Mouse (Mus musculus) limb, embryonic 15.5 days (tissue): ENCODE measurements around the gene Xndc1. TPM values are rescaled to one million over a fixed set of nuclear protein-coding genes. Genes with fewer than 3 reads are reported as not detected.
"Not testable (repeated sequence)": the region's sequence is repeated elsewhere in the genome, so short reads cannot be mapped to it uniquely, and the experiment has no call there.

ENCODE experiments used
- ATAC-seq: fragments of 200-750 bp; cut with Nextera tagmentation; 2 replicates; pipeline ENCODE4 v1.8.0; 2017; ENCODE audit warnings: low read depth, moderate TSS enrichment; ENCODE audit not compliant: insufficient number of reproducible peaks, low FRiP score, low TSS enrichment
- H3K27ac ChIP-seq: fragments of 300-500 bp; sonication (generic); 2 replicates; pipeline ENCODE4 v1.5.1; 2015; ENCODE audit warnings: moderate library complexity, mild to moderate bottlenecking, inconsistent platforms
- H3K27me3 ChIP-seq: fragments of 300-500 bp; sonication (generic); 2 replicates; pipeline ENCODE4 v1.6.1; 2015; ENCODE audit warnings: inconsistent platforms
- H3K36me3 ChIP-seq: fragments of 300-500 bp; sonication (generic); 2 replicates; pipeline ENCODE4 v1.6.1; 2015; ENCODE audit warnings: inconsistent platforms
- H3K4me1 ChIP-seq: fragments of 300-500 bp; sonication (generic); 2 replicates; pipeline ENCODE4 v1.6.1; 2015; ENCODE audit warnings: inconsistent platforms
- H3K4me2 ChIP-seq: fragments of 300-500 bp; sonication (generic); 2 replicates; pipeline ENCODE4 v1.6.1; 2015; ENCODE audit warnings: mild to moderate bottlenecking, inconsistent platforms
- H3K4me3 ChIP-seq: fragments of 300-500 bp; sonication (generic); 2 replicates; pipeline ENCODE4 v1.5.1; 2015; ENCODE audit warnings: mild to moderate bottlenecking, inconsistent platforms
- H3K9ac ChIP-seq: fragments of 300-500 bp; sonication (generic); 2 replicates; pipeline ENCODE4 v1.6.1; 2015; ENCODE audit warnings: inconsistent platforms
- H3K9me3 ChIP-seq: fragments of 300-500 bp; sonication (generic); 2 replicates; pipeline ENCODE4 v1.6.1; 2016; ENCODE audit warnings: inconsistent platforms
- WGBS: fragments of 180-500 bp; shearing (Covaris S2); methylation state at CpG from one replicate; pipeline ENCODE4 v1.1.7; 2015; 5-methylcytosine and 5-hydroxymethylcytosine counted together
- polyA plus RNA-seq: library from polyadenylated mRNA; unstranded; fragments of >200 nt; fragmentation: Nextera tagmentation; extraction: Ambion mirVana; gene quantifications from 2 replicates; pipeline ENCODE4 v1.2.1, GENCODE M21; 2015

Xndc1 gene
- polyA plus RNA-seq: 30.6 and 32.3 TPM in 2 replicates

DNA sequence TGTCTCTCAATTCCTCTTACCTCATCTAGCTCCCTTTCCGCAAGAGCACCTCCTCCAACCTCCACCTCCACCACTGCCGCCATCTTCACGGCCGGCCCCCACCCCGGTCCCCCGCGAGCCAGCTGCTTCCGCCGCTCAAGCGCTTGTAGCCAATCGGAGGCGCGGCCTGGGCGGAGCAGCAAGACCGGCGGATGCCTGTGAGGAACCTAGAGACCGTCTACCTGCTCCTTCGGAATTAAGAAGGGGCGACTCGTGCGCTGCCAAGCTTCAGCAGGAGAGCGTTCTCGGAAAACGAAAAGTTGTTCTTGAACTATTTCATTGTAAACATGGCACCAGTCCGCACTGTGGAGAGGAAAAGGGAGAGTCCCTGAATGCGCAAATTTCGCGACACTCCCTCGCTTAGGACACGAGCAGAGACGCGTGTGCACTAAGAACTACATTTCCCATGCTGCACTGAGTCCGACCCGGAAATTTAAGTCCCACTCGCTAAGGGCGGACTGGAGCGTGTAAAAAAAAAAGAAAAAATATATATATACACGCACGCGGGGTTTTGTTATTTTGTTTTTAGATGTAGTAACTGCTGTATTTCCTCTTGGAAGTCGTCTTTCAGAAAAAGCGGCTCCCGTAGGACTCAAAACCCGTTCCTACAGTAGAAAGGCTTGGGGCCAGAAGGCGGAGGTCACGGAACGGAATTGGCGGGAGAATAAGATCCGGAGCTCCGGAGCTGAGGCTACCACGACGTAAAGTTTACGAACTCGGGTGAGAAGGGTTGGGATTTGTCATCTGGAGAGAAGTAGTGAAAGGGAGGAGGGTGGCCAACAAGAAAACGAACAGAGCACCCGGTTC, at the start of gene Xndc1, which contains the start of the genes Rnf121 and Xntrpc:
TSS of gene Xndc1 (plus strand) at position 466 of the 846 bp plus-strand sequence.
TSS of gene Rnf121 (minus strand) at position 424 of the 846 bp plus-strand sequence.
TSS of gene Xntrpc (plus strand) at position 668 of the 846 bp plus-strand sequence.
- ATAC-seq: peak; percentile 98
- 0 out of 2 replicates have a peak, but pooled peaks cover 9% of the 10 kb centered on the region for H3K36me3 ChIP-seq
- peak within 1 kb of the TSS; percentile 56 for H3K4me2 ChIP-seq
- WGBS: under 1% methylated on average over 56 of the region's 56 CpGs
- peak within 1 kb of the TSS; percentile 72 for H3K9ac ChIP-seq
- H3K4me1 ChIP-seq: peaks cover 17% of the 10 kb centered on the region
- H3K27ac ChIP-seq: peak within 1 kb of the TSS; percentile 90
- peak within 1 kb of the TSS; percentile 69 for H3K4me3 ChIP-seq
- no peaks in the 10 kb centered on the region for H3K27me3 ChIP-seq
- no peaks in the 10 kb centered on the region for H3K9me3 ChIP-seq

GRCm38 (mm10) chr7:102016936-102017335, 48.4 kb upstream of the Xndc1 start:
- no peak for ATAC-seq
- H3K4me2 ChIP-seq: no peak overlapping the region
- WGBS: 80% methylated on average over 4 of the region's 4 CpGs
- 0 out of 2 replicates have a peak overlapping the region, but pooled peaks have one; percentile 11 for H3K27ac ChIP-seq
- H3K4me1 ChIP-seq: no peaks in the 10 kb centered on the region
- no peaks in the 10 kb centered on the region for H3K27me3 ChIP-seq
- H3K9ac ChIP-seq: no peak overlapping the region
- H3K4me3 ChIP-seq: no peak overlapping the region
- H3K36me3 ChIP-seq: peaks cover 94% of the 10 kb centered on the region
- H3K9me3 ChIP-seq: no peaks in the 10 kb centered on the region

DNA sequence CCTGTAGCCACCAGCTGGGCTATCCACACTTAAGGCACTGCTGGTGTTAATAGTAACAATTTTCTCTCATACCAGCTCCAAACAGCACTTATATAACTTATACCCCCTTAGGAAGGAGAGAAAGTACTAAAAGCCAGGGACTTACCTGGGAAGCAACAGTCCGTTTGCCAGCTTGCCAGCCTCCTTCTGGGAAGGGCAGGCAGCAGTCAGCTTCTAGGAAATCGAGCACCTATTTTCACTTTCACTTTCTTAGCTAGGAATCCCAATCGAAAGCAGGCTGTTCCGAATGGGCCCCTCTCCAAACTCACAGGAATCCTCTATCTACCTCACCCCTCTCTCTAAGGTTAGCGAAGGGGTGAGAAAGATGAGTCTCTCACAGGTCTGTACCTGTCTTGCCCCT, 47.9 kb upstream of the Xndc1 start:
- ATAC-seq: no peak
- 76% methylated on average over 5 of the region's 5 CpGs for WGBS
- H3K4me3 ChIP-seq: no peak overlapping the region

GRCm38 (mm10) chr7:102018034-102018433, 47.3 kb upstream of the Xndc1 start:
- no peak for ATAC-seq
- Histone ChIP-seq H3K4me1 (no peaks in the 10 kb centered on the region), H3K9me3 (no peaks in the 10 kb centered on the region), H3K4me3 (no peak overlapping the region), H3K9ac (no peak overlapping the region), H3K27me3 (no peaks in the 10 kb centered on the region), H3K36me3 (peaks cover 94% of the 10 kb centered on the region), H3K4me2 (no peak overlapping the region), H3K27ac (0 out of 2 replicates have a peak overlapping the region, but pooled peaks have one; percentile 6)
- 82% methylated on average over 7 of the region's 7 CpGs for WGBS

More for the DNA sequence above, 47.9 kb upstream of the Xndc1 start:
- Histone ChIP-seq H3K9ac (no peak overlapping the region), H3K9me3 (no peaks in the 10 kb centered on the region), H3K4me2 (no peak overlapping the region), H3K4me1 (no peaks in the 10 kb centered on the region), H3K36me3 (peaks cover 94% of the 10 kb centered on the region), H3K27ac (0 out of 2 replicates have a peak overlapping the region, but pooled peaks have one; percentile 11), H3K27me3 (no peaks in the 10 kb centered on the region)

GRCm38 (mm10) chr7:102018590-102018989, 46.7 kb upstream of the Xndc1 start, which contains the start of gene Il18bp:
Gene Il18bp (minus strand): TSS chr7:102018690.
- WGBS: 89% methylated on average over 3 of the region's 3 CpGs
- Histone ChIP-seq H3K9me3 (no peaks in the 10 kb centered on the region), H3K4me3 (no peak within 1 kb of the TSS), H3K9ac (no peak within 1 kb of the TSS), H3K36me3 (peaks cover 94% of the 10 kb centered on the region), H3K27ac (0 out of 2 replicates have a peak within 1 kb of the TSS, but pooled peaks have one; percentile 11), H3K4me1 (no peaks in the 10 kb centered on the region), H3K27me3 (no peaks in the 10 kb centered on the region), H3K4me2 (no peak within 1 kb of the TSS)
- no peak for ATAC-seq

- Histone ChIP-seq H3K27ac (no peak overlapping the region), H3K4me3 (no peak overlapping the region), H3K4me1 (no peaks in the 10 kb centered on the region), H3K36me3 (peaks cover 91% of the 10 kb centered on the region), H3K27me3 (no peaks in the 10 kb centered on the region), H3K9me3 (no peaks in the 10 kb centered on the region), H3K9ac (no peak overlapping the region), H3K4me2 (no peak overlapping the region)
- 73% methylated on average over 3 of the region's 3 CpGs for WGBS
- ATAC-seq: no peak
Measured at GRCm38 (mm10) chr7:102019362-102019761, 45.9 kb upstream of the Xndc1 start.

DNA sequence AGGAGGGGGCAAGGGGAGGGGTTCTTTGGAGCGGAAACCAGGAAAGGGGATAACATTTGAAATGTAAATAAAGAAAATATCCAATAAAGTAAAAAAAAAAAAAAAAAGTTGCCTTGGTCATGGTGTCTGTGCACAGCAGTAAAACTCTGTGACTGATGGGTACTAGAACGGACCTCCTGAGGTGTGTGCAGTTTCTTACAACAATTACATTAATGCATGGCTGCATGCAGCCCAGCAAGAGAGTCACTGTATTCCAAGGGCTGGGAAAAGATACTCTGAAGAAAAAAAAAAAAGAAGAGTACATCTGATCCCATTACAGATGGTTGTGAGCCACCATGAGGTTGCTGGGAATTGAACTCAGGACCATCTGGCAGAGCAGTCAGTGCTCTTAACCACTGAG, 44.4 kb upstream of the Xndc1 start:
- peaks cover 83% of the 10 kb centered on the region for H3K36me3 ChIP-seq
- 87% methylated on average over 2 of the region's 2 CpGs for WGBS

GRCm38 (mm10) chr7:102023821-102024220, 41.5 kb upstream of the Xndc1 start:
- H3K36me3 ChIP-seq: peaks cover 72% of the 10 kb centered on the region
- no peak overlapping the region for H3K27ac ChIP-seq
- WGBS: 94% methylated on average over 9 of the region's 9 CpGs
- H3K4me1 ChIP-seq: no peaks in the 10 kb centered on the region
- no peak overlapping the region for H3K9ac ChIP-seq
- no peaks in the 10 kb centered on the region for H3K9me3 ChIP-seq
- H3K27me3 ChIP-seq: no peaks in the 10 kb centered on the region
- H3K4me3 ChIP-seq: no peak overlapping the region
- H3K4me2 ChIP-seq: no peak overlapping the region
- no peak for ATAC-seq

More for the DNA sequence above, 44.4 kb upstream of the Xndc1 start:
- not testable (repeated sequence) for H3K27ac ChIP-seq, H3K4me2 ChIP-seq, H3K4me1 ChIP-seq, H3K9me3 ChIP-seq, H3K9ac ChIP-seq, ATAC-seq, H3K4me3 ChIP-seq, H3K27me3 ChIP-seq

DNA sequence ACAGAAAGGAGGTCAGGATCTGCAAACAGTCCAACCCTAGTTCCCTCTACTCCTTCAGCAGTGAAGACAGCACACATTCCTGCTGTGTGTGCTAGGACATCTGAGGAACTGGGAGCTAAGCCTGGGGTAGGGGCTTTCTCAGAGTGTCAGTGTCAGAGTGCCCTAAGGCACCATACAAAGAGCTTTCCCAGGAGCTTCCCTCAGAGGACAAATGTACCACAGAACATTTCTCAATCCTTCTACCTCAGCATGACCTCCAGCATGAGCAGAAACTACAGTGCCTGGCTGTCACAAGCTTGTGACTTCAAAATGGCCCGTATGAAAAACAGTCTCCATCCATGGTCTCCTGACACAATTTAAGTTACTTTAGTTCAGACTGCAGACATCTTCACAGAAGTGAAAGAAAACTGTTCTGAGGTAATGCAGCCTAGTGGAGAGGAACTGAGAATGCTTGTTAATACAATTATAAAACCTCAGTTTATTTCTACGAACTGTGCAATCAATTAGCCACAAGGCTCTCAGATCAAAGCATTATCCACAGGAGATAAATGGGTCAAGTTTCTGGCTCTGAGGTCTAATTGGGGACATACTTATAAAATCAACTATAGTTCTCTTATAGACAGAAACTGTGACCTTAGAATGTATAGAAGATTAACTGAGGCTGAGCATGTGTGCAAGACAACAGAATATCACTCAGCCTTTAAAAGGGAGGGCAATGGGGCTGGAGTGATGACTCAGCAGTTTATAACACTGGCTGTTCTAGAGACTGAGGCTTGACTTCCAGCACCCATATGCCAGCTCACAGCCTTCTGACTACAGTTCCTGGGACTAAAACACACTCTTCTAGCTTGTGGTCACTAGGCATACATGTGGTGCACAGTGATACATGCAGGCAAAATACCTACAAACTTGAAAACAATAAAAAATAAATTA, 39.9 kb upstream of the Xndc1 start:
- Histone ChIP-seq H3K27me3 (no peaks in the 10 kb centered on the region), H3K4me3 (no peak overlapping the region), H3K4me1 (no peaks in the 10 kb centered on the region), H3K9ac (no peak overlapping the region), H3K9me3 (no peaks in the 10 kb centered on the region), H3K36me3 (peaks cover 68% of the 10 kb centered on the region), H3K27ac (no peak overlapping the region), H3K4me2 (no peak overlapping the region)
- no peak for ATAC-seq
- 63% methylated on average over 2 of the region's 2 CpGs for WGBS

DNA sequence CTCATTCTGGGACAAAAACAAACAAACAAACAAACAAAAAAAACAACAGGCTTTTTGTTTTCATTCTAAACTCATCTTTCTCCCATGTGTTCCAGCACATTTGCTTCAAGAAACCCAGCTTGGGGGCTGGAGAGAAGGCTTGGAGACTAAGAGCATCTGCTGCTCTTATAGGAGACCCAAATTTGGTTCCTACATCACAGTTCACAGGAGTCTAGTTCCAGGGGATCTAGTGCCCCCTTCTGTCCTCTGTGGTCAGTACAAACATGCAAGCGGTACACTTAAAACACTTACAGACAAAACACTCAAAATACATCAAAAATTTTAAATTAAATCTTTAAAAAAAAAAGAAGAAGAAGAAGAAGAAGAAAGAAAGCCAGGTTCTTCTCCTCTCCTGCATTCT, 30.4 kb upstream of the Xndc1 start:
- ATAC-seq: no peak
- H3K27ac ChIP-seq: no peak overlapping the region
- no peak overlapping the region for H3K4me2 ChIP-seq
- H3K36me3 ChIP-seq: peaks cover 90% of the 10 kb centered on the region
- 97% methylated on average over 1 of the region's 1 CpGs for WGBS
- H3K4me1 ChIP-seq: no peaks in the 10 kb centered on the region
- no peaks in the 10 kb centered on the region for H3K27me3 ChIP-seq
- no peaks in the 10 kb centered on the region for H3K9me3 ChIP-seq
- H3K4me3 ChIP-seq: no peak overlapping the region
- no peak overlapping the region for H3K9ac ChIP-seq

DNA sequence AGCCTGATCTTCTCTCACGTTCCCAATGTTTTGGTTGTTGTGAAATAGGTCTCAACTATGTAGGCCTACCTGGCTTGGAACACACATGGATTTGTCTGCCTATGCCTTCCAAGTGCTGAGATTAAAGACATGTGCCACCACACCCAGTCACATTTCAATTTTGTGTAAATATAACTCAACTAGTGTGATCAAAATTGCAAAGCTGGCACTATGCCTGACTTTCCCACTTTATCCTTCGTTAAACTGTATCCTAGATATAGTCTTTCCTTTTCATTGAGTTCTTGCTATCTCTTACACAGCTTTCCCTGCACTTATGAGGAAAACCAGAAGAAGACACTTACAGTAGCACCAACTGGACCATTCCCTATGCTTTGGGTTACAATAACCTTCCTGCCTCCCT, 29.8 kb upstream of the Xndc1 start:
- H3K4me1 ChIP-seq: no peaks in the 10 kb centered on the region
- no peak overlapping the region for H3K9ac ChIP-seq
- H3K36me3 ChIP-seq: peaks cover 91% of the 10 kb centered on the region
- ATAC-seq: no peak
- H3K4me3 ChIP-seq: no peak overlapping the region
- no peaks in the 10 kb centered on the region for H3K9me3 ChIP-seq
- H3K27me3 ChIP-seq: no peaks in the 10 kb centered on the region
- WGBS: 83% methylated on average over 2 of the region's 2 CpGs
- H3K4me2 ChIP-seq: no peak overlapping the region
- H3K27ac ChIP-seq: no peak overlapping the region
